Mouse (Mus musculus) CH12.LX (cell line): ENCODE results near the gene Olig1. TPM values are rescaled to one million over a fixed set of nuclear protein-coding genes. Genes with fewer than 3 reads are reported as not detected.

Source experiments
- DNase-seq: peaks from one replicate; pipeline ENCODE4 v3.0.0-alpha.2; 2013; ENCODE audit errors: extremely low read depth
- H3K27ac ChIP-seq: 2 replicates; pipeline ENCODE4 v1.5.1; 2012; ENCODE audit warnings: low read depth, mild to moderate bottlenecking, control low read depth, moderate library complexity; ENCODE audit not compliant: insufficient read depth
- H3K27me3 ChIP-seq: replicated peaks from 2 replicates; pipeline ENCODE3; 2012; ENCODE audit warnings: inconsistent platforms
- H3K36me3 ChIP-seq, 2 experiments: replicated peaks in 1 of 2; 2 replicates each; pipeline versions ENCODE3 to v1.6.1; 2012; ENCODE audit warnings: inconsistent platforms in 1 of 2, low read length in 1 of 2, mild to moderate bottlenecking in 1 of 2, mixed read lengths in 1 of 2, moderate library complexity in 1 of 2; ENCODE audit not compliant: control insufficient read depth in 1 of 2, insufficient read depth in 1 of 2
- H3K4me1 ChIP-seq, 2 experiments: 2 replicates each; pipeline ENCODE4 v1.6.1; 2012; ENCODE audit warnings: inconsistent platforms in 1 of 2, moderate library complexity in 1 of 2; ENCODE audit not compliant: insufficient read depth in 2 of 2, control insufficient read depth in 1 of 2
- H3K4me2 ChIP-seq: 2 replicates; pipeline ENCODE4 v1.6.1; 2012; ENCODE audit warnings: low read depth, mild to moderate bottlenecking, control low read depth; ENCODE audit not compliant: poor library complexity, insufficient read depth, severe bottlenecking
- H3K4me3 ChIP-seq, 3 experiments: fragments of 150-350 bp in 1 of 3; sonication (generic) in 1 of 3; replicated peaks in 1 of 3; 2 replicates each; pipeline versions ENCODE3 to v1.5.1; 2011 to 2012; ENCODE audit warnings: low read depth in 2 of 3, low read length in 2 of 3, mild to moderate bottlenecking in 2 of 3, moderate library complexity in 2 of 3, control low read depth in 1 of 3, improper control_type of control experiment in 1 of 3, inconsistent platforms in 1 of 3, mixed read lengths in 1 of 3; ENCODE audit not compliant: poor library complexity in 1 of 3
- H3K79me2 ChIP-seq: replicated peaks from 2 replicates; pipeline ENCODE4 v1.6.1; 2012; ENCODE audit warnings: mild to moderate bottlenecking, moderate library complexity; ENCODE audit not compliant: control insufficient read depth, poor library complexity, insufficient read depth, severe bottlenecking; ENCODE audit errors: extremely low read depth
- H3K9ac ChIP-seq: 2 replicates; pipeline ENCODE4 v1.6.1; 2012; ENCODE audit warnings: low read depth, mild to moderate bottlenecking, control low read depth, moderate library complexity; ENCODE audit not compliant: insufficient read depth
- H3K9me3 ChIP-seq: replicated peaks from 2 replicates; pipeline ENCODE3; 2012; ENCODE audit warnings: low read length, inconsistent platforms, mixed read lengths
- BHLHE40 ChIP-seq: IDR thresholded peaks from 2 replicates; pipeline ENCODE4 v1.6.1; 2011; ENCODE audit warnings: mild to moderate bottlenecking, low read depth, low read length, improper control_type of control experiment
- CHD2 ChIP-seq: IDR thresholded peaks from 2 replicates; pipeline ENCODE4 v1.6.1; 2011; ENCODE audit warnings: low read length, improper control_type of control experiment
- CTCF ChIP-seq, 2 experiments: IDR thresholded peaks in 1 of 2; conservative IDR thresholded peaks in 1 of 2; 2 replicates each; pipeline ENCODE4 v1.5.1; 2011 to 2012; ENCODE audit warnings: low read depth in 2 of 2, low read length in 2 of 2, improper control_type of control experiment in 1 of 2, inconsistent platforms in 1 of 2, mild to moderate bottlenecking in 1 of 2, moderate library complexity in 1 of 2
- E2F4 ChIP-seq: IDR thresholded peaks from 2 replicates; pipeline ENCODE4 v1.6.1; 2011; ENCODE audit warnings: low read depth, low read length, improper control_type of control experiment; ENCODE audit not compliant: insufficient replicate concordance
- EP300 ChIP-seq: IDR thresholded peaks from 2 replicates; pipeline ENCODE4 v1.6.1; 2011; ENCODE audit warnings: low read length, improper control_type of control experiment
- ETS1 ChIP-seq: conservative IDR thresholded peaks from 2 replicates; pipeline ENCODE4 v1.6.1; 2012; ENCODE audit warnings: low read depth, mild to moderate bottlenecking, inconsistent platforms, low read length, improper control_type of control experiment, moderate library complexity
- HCFC1 ChIP-seq: IDR thresholded peaks from 2 replicates; pipeline ENCODE4 v1.6.1; 2012; ENCODE audit warnings: low read depth, mild to moderate bottlenecking, inconsistent platforms, low read length, improper control_type of control experiment
- JUN ChIP-seq: IDR thresholded peaks from 2 replicates; pipeline ENCODE4 v1.6.1; 2011; ENCODE audit warnings: low read depth, mild to moderate bottlenecking, low read length, improper control_type of control experiment, moderate library complexity; ENCODE audit not compliant: insufficient read depth
- JUND ChIP-seq: conservative IDR thresholded peaks from 2 replicates; pipeline ENCODE4 v1.6.1; 2011; ENCODE audit warnings: low read depth, low read length, improper control_type of control experiment
- KAT2A ChIP-seq: IDR thresholded peaks from 2 replicates; pipeline ENCODE4 v1.6.1; 2012; ENCODE audit warnings: low read length, improper control_type of control experiment, inconsistent platforms; ENCODE audit not compliant: insufficient replicate concordance
- MAFK ChIP-seq: IDR thresholded peaks from 2 replicates; pipeline ENCODE4 v1.6.1; 2011; ENCODE audit warnings: low read length, improper control_type of control experiment; ENCODE audit not compliant: insufficient replicate concordance
- MXI1 ChIP-seq: IDR thresholded peaks from 2 replicates; pipeline ENCODE4 v1.6.1; 2011; ENCODE audit warnings: mild to moderate bottlenecking, low read depth, low read length, improper control_type of control experiment
- NELFE ChIP-seq: IDR thresholded peaks from 2 replicates; pipeline ENCODE4 v1.6.1; 2011; ENCODE audit warnings: low read depth, low read length, improper control_type of control experiment
- NRF1 ChIP-seq: IDR thresholded peaks from 2 replicates; pipeline ENCODE4 v1.6.1; 2014; ENCODE audit warnings: low read depth, mild to moderate bottlenecking, inconsistent platforms, low read length, improper control_type of control experiment, moderate library complexity
- SMC3 ChIP-seq: IDR thresholded peaks from 2 replicates; pipeline ENCODE4 v1.6.1; 2011; ENCODE audit warnings: low read depth, low read length, improper control_type of control experiment
- TBP ChIP-seq: conservative IDR thresholded peaks from 2 replicates; pipeline ENCODE4 v1.6.1; 2011; ENCODE audit warnings: low read depth, low read length, improper control_type of control experiment
- TCF12 ChIP-seq: IDR thresholded peaks from 2 replicates; pipeline ENCODE4 v1.6.1; 2014; ENCODE audit warnings: low read depth, mild to moderate bottlenecking, inconsistent platforms, low read length, improper control_type of control experiment
- USF2 ChIP-seq: conservative IDR thresholded peaks from 2 replicates; pipeline ENCODE4 v1.6.1; 2011; ENCODE audit warnings: low read depth, low read length, improper control_type of control experiment
- ZC3H11A ChIP-seq: IDR thresholded peaks from 2 replicates; pipeline ENCODE4 v1.6.1; 2012; ENCODE audit warnings: low read depth, mild to moderate bottlenecking, inconsistent platforms, low read length, improper control_type of control experiment
- ZMIZ1 ChIP-seq: IDR thresholded peaks from 2 replicates; pipeline ENCODE4 v1.6.1; 2012; ENCODE audit warnings: low read depth, mild to moderate bottlenecking, inconsistent platforms, low read length, improper control_type of control experiment
- ZNF384 ChIP-seq: IDR thresholded peaks from 2 replicates; pipeline ENCODE4 v1.6.1; 2012; ENCODE audit warnings: low read depth, low read length, improper control_type of control experiment, inconsistent platforms
- dilution Hi-C: fragments of 300-500 bp; cut with MboI; formaldehyde crosslinking; loops from 2 replicates; pipeline ENCODE4 v1.14.3; 2020; ENCODE audit warnings: low sequenced_read_pairs; ENCODE audit not compliant: extremely low pct_unique_long_range_greater_than_20kb, extremely low pct_ligation_motif_present
- in situ Hi-C: fragments of 300-500 bp; cut with MboI; formaldehyde crosslinking; loops from 3 replicates; pipeline ENCODE4 v1.14.3; 2019; ENCODE audit warnings: low sequenced_read_pairs, low pct_ligation_motif_present, low pct_unique_long_range_greater_than_20kb, mixed read lengths
- polyA plus RNA-seq: library from polyadenylated mRNA; unstranded; fragments of >175 nt; gene quantifications from 2 replicates; pipeline ENCODE4 v1.2.1, GENCODE M21; 2012; ENCODE audit warnings: low read depth; ENCODE audit not compliant: insufficient read length
- total RNA-seq, 2 experiments: library from RNA; depleted of rRNA; stranded (reverse); fragments of 300-350 nt in 1 of 2; fragments of >200 nt in 1 of 2; gene quantifications; 2 replicates each; pipeline ENCODE4 v1.2.3; 2012 to 2014

Gene Olig1
- total and polyA plus RNA-seq, 3 experiments, result not detected

- DNase-seq, result no peak
- in situ Hi-C loops (no loop called here), dilution Hi-C loops (no loop called here)
- Histone ChIP-seq H3K79me2 (no peaks in the 10 kb centered on the region), H3K9ac (no peak overlapping the region), H3K27ac (no peak overlapping the region), H3K4me1 (no peaks in the 10 kb centered on the region), H3K4me2 (no peak overlapping the region), H3K36me3 (no peaks in the 10 kb centered on the region), H3K4me3 (no peak overlapping the region), H3K9me3 (peaks cover 19% of the 10 kb centered on the region), H3K27me3 (peaks cover 49% of the 10 kb centered on the region)
- TF ChIP-seq SMC3 (no peak), HCFC1 (no peak), JUN (no peak), E2F4 (no peak), KAT2A (no peak), MAFK (no peak), CHD2 (no peak), NRF1 (no peak), ZMIZ1 (no peak), ZNF384 (no peak), USF2 (no peak), MXI1 (no peak), EP300 (no peak), ETS1 (no peak), CTCF (conservative IDR thresholded peaks at IDR 0.05 in 1 of 2, IDR thresholded peaks at IDR 0.05 in 1 of 2; ENCODE audit: low read depth in 2 of 2, low read length in 2 of 2) (no peak), ZC3H11A (no peak)
Measured at GRCm38 (mm10) chr16:91268724-91269452, 684 bp upstream of the Olig1 start.

GRCm38 (mm10) chr16:91270212-91270971 lies 820 bp downstream of the Olig1 start:
- peaks cover 55% of the 10 kb centered on the region for H3K27me3 ChIP-seq
- DNase-seq, result no peak
- in situ Hi-C loops, result no loop called here
- H3K9me3 ChIP-seq, result peaks cover 19% of the 10 kb centered on the region
- no peak overlapping the region for H3K27ac ChIP-seq
- dilution Hi-C loops, result no loop called here
- TF ChIP-seq TCF12, result no peak
- no peak for TF ChIP-seq NELFE
- no peak for TF ChIP-seq BHLHE40
- TF ChIP-seq USF2, result no peak
- no peak for TF ChIP-seq JUND
- no peak for TF ChIP-seq HCFC1
- TF ChIP-seq SMC3, result no peak
- TF ChIP-seq TBP, result no peak
- no peaks in the 10 kb centered on the region for H3K79me2 ChIP-seq
- H3K4me3 ChIP-seq, result no peak overlapping the region
- H3K9ac ChIP-seq, result no peak overlapping the region
- no peaks in the 10 kb centered on the region for H3K36me3 ChIP-seq
- H3K4me1 ChIP-seq, result no peaks in the 10 kb centered on the region
- H3K4me2 ChIP-seq, result no peak overlapping the region
